Mouse (Mus musculus): Measurements from ENCODE around the gene Cdan1.
"Not testable (repeated sequence)": the region's sequence is repeated elsewhere in the genome, so short reads cannot be mapped to it uniquely, and the experiment has no call there.

Cdan1 gene

GRCm38 (mm10) chr2:120731877-120732530, 117.9 kb downstream of the Cdan1 start:
- no peak for DNase-seq

GRCm38 (mm10) chr2:120731167-120731862, 118.6 kb downstream of the Cdan1 start:
- DNase-seq, result peak; percentile 88

- DNase-seq, result no peak
These were observed 119.2 kb downstream of the Cdan1 start for GRCm38 (mm10) chr2:120730639-120731166.

GRCm38 (mm10) chr2:120729775-120730585, 119.9 kb downstream of the Cdan1 start:
- DNase-seq, result no peak

- no peak for DNase-seq
These were observed 125.8 kb downstream of the Cdan1 start for GRCm38 (mm10) chr2:120724176-120724575.

GRCm38 (mm10) chr2:120723621-120724020, 126.3 kb downstream of the Cdan1 start:
- peak; percentile 5 for DNase-seq

- DNase-seq, result no peak
These were observed 127.4 kb downstream of the Cdan1 start for GRCm38 (mm10) chr2:120722491-120722890.

- DNase-seq, result no peak
These were observed 128.0 kb downstream of the Cdan1 start for GRCm38 (mm10) chr2:120721911-120722310.

- no peak for DNase-seq
These were observed 129.1 kb downstream of the Cdan1 start for GRCm38 (mm10) chr2:120720821-120721220.

- no peak for DNase-seq
These were observed 131.4 kb downstream of the Cdan1 start for GRCm38 (mm10) chr2:120718496-120718895.

- no peak for DNase-seq
These were observed 136.5 kb downstream of the Cdan1 start for GRCm38 (mm10) chr2:120713441-120713840.

GRCm38 (mm10) chr2:120710948-120711347, 139.0 kb downstream of the Cdan1 start:
- DNase-seq, result no peak

GRCm38 (mm10) chr2:120710154-120710553, 139.8 kb downstream of the Cdan1 start:
- DNase-seq, result no peak

GRCm38 (mm10) chr2:120707041-120707440, 142.9 kb downstream of the Cdan1 start:
- DNase-seq, result no peak

GRCm38 (mm10) chr2:120702675-120703074, 147.3 kb downstream of the Cdan1 start:
- DNase-seq, result no peak

GRCm38 (mm10) chr2:120700379-120700885, 149.5 kb downstream of the Cdan1 start:
- no peak for DNase-seq

GRCm38 (mm10) chr2:120697767-120698166, 152.2 kb downstream of the Cdan1 start:
- DNase-seq, result no peak

- DNase-seq, result not testable (repeated sequence)
These were observed 168.8 kb downstream of the Cdan1 start for GRCm38 (mm10) chr2:120681151-120681550.

- no peak for DNase-seq
These were observed 179.7 kb downstream of the Cdan1 start for GRCm38 (mm10) chr2:120670253-120670652.

GRCm38 (mm10) chr2:120667446-120667845, 182.5 kb downstream of the Cdan1 start:
- DNase-seq, result no peak
